Mouse (Mus musculus): ENCODE results near the gene Adarb2.

DNA sequence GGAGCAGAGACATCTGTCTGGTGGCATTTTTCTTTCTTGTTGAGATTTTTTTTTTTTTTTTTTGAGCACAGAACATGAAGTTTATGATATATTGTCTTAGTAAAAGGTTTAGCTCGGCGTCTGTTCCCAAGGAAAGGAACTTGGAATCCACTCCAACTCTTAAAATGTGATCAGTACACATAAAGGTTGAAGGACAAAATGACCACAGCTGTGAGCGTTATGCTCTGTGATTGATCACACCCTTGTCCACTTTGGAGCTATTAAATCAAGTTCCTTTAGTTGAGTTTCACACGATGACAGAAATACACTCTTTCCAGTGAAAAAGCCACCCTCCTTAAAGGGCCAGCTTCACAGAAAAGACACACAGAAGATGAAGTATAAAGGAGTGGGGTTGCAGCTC lies 568.0 kb downstream of the Adarb2 start:
- no peak for TF ChIP-seq GATA1 (IDR thresholded peaks at IDR 0.05; ENCODE audit: borderline replicate concordance, low read length)
- no peak for TF ChIP-seq FLI1 (IDR thresholded peaks at IDR 0.05; ENCODE audit: low read length)
